Mouse (Mus musculus): Measurements from ENCODE around the gene Emc3. TPM values are rescaled to one million over a fixed set of nuclear protein-coding genes. Genes with fewer than 3 reads are reported as not detected.

Gene Emc3
- 88.5 and 94.7 TPM in 2 replicates for polyA plus RNA-seq (2015; fragmentation: Nextera tagmentation; extraction: Ambion mirVana)

DNA sequence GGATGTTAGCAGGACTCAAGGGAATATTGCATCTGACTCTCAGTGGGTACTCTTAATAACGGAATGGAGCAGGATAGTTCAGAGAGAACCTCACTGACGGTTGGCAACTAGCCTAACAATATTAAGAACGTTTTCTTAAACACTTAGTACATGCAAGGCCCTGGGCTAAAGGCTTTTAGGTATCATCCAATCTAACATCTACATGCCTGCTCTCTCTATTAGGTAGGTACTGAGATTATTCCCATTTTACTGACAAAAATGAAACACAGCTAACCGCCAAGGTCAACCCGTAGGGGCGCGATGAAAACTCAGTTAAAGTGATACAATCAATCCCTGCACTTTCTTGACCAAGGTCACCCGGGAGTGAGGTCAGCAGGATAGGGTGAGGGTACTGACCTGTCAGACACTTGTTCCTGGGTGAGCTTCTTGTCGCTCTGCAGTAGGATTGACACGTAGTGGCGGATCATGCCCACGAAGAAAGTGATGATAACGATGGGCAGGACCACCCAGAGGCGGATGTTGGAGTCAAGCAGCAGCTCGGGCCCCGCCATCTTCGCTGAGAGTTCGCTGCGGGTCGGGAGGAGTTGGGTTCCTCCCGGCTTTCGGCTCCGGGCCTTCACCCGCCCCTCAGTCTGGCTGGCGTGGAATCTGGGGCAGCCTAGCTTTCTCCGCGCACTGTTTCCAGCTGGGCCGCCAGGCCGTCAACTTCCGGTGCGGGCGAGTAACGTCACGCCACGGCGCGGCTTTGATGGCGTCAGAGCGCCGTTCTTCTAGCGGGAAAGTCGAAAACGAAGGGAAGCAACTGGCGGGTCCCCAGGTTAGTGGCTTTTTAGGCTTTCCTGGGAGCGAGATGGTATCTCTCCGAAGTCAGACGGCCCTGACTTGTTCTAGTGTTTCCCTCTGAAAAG is at the start of gene Emc3, which contains the start of gene Fancd2:
Gene Emc3, minus strand, starts transcription at position 721 of the 908 bp plus-strand sequence.
Gene Fancd2, plus strand, starts transcription at position 751 of the 908 bp plus-strand sequence.
- Histone ChIP-seq H3K27ac (peak within 1 kb of the TSS; percentile 74), H3K9me3 (no peaks in the 10 kb centered on the region), H3K4me3 (replicated peaks) (peak within 1 kb of the TSS; percentile 93), H3K4me2 (peak within 1 kb of the TSS; percentile 72), H3K4me1 (peaks cover 3% of the 10 kb centered on the region; the same call in 1 of the 2 replicates), H3K27me3 (replicated peaks) (no peaks in the 10 kb centered on the region), H3K36me3 (no peaks in the 10 kb centered on the region), H3K9ac (peak within 1 kb of the TSS; percentile 80)
- ATAC-seq (ENCODE audit: insufficient read depth, low FRiP score, low read depth) = peak; percentile 89
- WGBS = under 1% methylated on average over 47 of the region's 47 CpGs

DNA sequence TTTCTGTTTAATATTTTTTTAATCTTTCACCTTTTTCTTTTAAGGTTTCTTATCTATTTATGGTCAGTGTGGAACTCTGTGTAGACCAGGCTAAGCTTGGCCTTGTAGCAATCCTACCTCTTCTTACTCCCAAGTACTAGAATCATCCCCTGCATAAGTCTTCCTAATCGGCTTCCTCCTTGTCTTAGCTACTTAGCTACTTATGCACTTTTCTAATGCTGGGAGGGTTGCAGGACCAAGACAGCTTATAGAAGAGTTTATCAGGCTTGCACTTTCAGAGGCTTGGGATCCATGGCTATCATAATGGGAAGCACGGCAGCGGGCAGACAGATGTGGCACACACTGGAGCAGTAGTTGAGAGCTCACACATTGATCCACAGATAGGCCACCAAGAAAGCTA is 47.9 kb upstream of the Emc3 start:
- Histone ChIP-seq H3K4me1 (no peaks in the 10 kb centered on the region), H3K9ac (no peak overlapping the region), H3K4me3 (replicated peaks) (no peak overlapping the region), H3K9me3 (no peaks in the 10 kb centered on the region), H3K27ac (no peak overlapping the region), H3K4me2 (no peak overlapping the region), H3K36me3 (no peaks in the 10 kb centered on the region), H3K27me3 (replicated peaks) (no peaks in the 10 kb centered on the region)
- no peak for ATAC-seq (ENCODE audit: insufficient read depth, low FRiP score, low read depth)
- WGBS = 89% methylated on average over 3 of the region's 3 CpGs

DNA sequence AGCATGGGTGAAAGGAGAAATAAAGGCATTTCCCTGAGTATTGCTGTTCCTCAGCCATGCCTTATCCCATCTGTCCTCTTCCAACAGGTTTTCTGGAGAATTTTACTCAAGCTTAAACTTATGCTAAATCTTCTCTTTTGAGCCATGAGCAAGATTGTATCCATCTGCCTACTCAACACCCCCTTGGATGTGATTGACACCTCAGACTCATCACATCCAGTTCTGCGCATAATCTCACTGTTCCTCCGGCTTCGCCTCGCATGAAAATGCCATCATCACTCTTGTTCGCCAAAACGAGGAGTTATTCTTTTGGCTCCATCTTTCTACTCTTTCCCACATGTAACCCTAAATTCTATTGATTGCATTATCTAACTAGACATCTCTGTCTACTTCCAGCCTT is 44.6 kb upstream of the Emc3 start:
- H3K9ac ChIP-seq = no peak overlapping the region
- no peaks in the 10 kb centered on the region for H3K9me3 ChIP-seq
- WGBS = 94% methylated on average over 6 of the region's 6 CpGs
- peaks cover 6% of the 10 kb centered on the region; the same call in 1 of the 2 replicates for H3K36me3 ChIP-seq
- no peak overlapping the region for H3K4me2 ChIP-seq
- ATAC-seq (ENCODE audit: insufficient read depth, low FRiP score, low read depth) = no peak
- H3K27ac ChIP-seq = no peak overlapping the region
- no peaks in the 10 kb centered on the region for H3K4me1 ChIP-seq
- no peaks in the 10 kb centered on the region for H3K27me3 ChIP-seq (replicated peaks)
- no peak overlapping the region for H3K4me3 ChIP-seq (replicated peaks)

DNA sequence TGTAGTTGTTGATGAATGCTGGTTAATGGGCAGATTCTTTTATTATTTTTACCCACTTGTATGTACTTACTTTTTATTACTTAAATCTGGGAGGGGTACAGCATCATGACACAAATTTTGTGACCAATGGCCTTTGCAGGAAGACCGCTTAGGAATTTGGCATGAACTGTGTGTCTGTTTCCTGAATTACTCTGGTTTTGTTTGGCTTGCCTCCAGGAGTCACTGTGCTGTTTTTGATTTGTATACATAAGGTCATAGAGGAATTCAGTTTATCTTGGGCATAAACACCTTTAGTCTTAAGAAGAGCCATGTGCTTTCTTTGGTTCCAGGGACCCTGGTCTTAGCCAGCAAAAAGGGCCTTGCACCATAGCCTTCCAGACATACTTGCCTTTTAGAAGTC is 33.1 kb upstream of the Emc3 start:
- ATAC-seq (ENCODE audit: insufficient read depth, low FRiP score, low read depth) = no peak
- H3K4me1 ChIP-seq = no peaks in the 10 kb centered on the region
- H3K4me2 ChIP-seq = no peak overlapping the region

DNA sequence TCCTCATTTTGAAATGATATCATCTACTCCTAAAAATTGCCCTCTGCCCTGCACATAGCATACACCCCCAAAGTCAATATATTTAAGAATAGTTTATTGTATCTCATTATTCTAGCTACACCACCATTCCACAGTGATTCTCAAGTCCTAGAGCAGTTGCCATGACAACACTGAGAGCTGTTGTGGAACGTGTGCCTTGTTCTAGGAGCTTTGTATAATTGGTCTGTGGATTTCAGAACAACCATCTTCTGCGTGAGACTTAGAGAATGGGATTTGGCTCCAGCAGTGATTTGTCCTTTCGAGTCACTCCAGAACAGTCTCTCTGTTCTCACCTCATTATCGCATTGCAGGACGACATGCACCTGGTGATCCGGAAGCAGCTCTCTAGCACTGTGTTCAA is 28.3 kb upstream of the Emc3 start:
- Histone ChIP-seq H3K9me3 (no peaks in the 10 kb centered on the region), H3K4me2 (no peak overlapping the region), H3K36me3 (no peaks in the 10 kb centered on the region), H3K27ac (no peak overlapping the region), H3K4me3 (replicated peaks) (no peak overlapping the region), H3K9ac (no peak overlapping the region), H3K27me3 (replicated peaks) (no peaks in the 10 kb centered on the region), H3K4me1 (no peaks in the 10 kb centered on the region)
- no peak for ATAC-seq (ENCODE audit: insufficient read depth, low FRiP score, low read depth)
- WGBS = 82% methylated on average over 6 of the region's 6 CpGs

More for the DNA sequence above, 33.1 kb upstream of the Emc3 start:
- H3K9me3 ChIP-seq = no peaks in the 10 kb centered on the region
- WGBS = 67% methylated on average over 1 of the region's 1 CpGs
- H3K27me3 ChIP-seq (replicated peaks) = no peaks in the 10 kb centered on the region
- no peak overlapping the region for H3K4me3 ChIP-seq (replicated peaks)
- H3K27ac ChIP-seq = peak overlapping the region; percentile 22; the same call in 1 of the 2 replicates
- no peak overlapping the region for H3K9ac ChIP-seq
- H3K36me3 ChIP-seq = no peaks in the 10 kb centered on the region

DNA sequence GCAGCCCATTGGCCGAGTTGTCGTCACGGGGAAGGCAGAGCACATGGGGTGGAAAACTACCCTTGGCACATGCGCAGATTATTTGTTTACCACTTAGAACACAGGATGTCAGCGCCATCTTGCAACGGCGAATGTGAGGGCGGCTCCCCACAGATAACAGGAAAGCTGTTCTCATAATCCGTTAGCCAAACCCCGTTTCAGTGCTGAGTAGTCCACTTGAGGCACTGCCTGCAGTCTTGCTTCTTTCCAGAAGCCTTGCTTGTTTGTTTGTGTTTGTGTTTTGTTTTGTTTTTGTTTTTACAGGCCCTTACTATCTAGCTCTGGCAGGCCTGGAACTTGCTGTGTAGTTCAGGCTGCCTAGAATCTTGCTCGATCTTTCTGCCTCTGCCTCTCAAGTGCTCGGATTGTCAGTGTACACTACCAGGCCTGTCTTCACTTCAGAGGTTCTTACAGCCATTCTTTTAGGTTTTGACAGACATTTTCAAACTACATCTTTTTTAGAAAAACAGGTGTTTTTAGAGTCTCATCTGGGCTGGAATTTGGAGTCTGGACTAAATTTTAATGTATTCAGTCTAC is 12.5 kb upstream of the Emc3 start:
- no peak for ATAC-seq (ENCODE audit: insufficient read depth, low FRiP score, low read depth)
- no peak overlapping the region for H3K27ac ChIP-seq
- H3K9ac ChIP-seq = no peak overlapping the region
- no peak overlapping the region for H3K4me3 ChIP-seq (replicated peaks)
- H3K36me3 ChIP-seq = no peaks in the 10 kb centered on the region
- no peaks in the 10 kb centered on the region for H3K27me3 ChIP-seq (replicated peaks)
- H3K9me3 ChIP-seq = no peaks in the 10 kb centered on the region
- no peak overlapping the region for H3K4me2 ChIP-seq
- no peaks in the 10 kb centered on the region for H3K4me1 ChIP-seq
- 89% methylated on average over 12 of the region's 12 CpGs for WGBS

DNA sequence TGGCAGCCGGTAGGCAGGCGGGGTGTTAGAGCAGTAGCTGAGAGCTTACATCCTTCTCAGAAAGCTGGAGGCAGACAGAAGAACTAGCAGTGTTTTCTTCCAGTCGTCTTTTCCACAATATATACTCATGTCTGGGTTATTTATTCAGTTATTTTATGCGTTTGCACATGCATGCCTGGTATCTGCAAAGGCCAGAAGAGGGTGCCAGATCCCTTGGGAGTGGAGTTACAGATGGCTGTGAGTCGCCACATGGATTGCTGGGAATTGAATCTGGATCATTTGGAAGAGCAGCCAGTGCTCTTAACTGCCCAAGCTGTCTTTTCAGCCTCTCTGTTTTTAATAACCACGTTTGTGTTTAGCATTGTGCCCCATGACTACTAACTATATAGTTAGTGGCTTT is 10.2 kb upstream of the Emc3 start:
- no peak overlapping the region for H3K9ac ChIP-seq

DNA sequence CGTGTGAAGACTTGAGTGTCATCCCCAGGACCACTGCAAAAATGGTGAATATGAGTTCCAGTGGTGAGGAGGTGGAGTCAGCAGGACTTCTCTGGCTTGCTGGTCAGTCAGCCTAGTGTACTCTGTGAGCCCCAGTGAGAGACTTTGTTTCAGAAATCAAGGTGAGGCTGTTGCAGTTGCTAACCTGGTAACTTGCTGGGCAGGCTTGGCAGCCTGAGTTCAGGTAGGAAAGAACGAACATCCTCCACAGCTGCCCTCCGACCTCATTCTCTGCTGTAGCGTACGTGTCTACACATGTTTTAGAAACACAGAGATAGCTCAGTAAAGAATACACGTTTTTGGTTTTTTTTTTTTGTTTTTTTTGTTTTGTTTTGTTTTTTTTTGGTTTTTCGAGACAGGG is 3.4 kb upstream of the Emc3 start:
- Histone ChIP-seq H3K27ac (no peak overlapping the region), H3K27me3 (replicated peaks) (no peaks in the 10 kb centered on the region), H3K9ac (no peak overlapping the region), H3K4me3 (replicated peaks) (no peak overlapping the region), H3K36me3 (no peaks in the 10 kb centered on the region), H3K9me3 (no peaks in the 10 kb centered on the region), H3K4me1 (peaks cover 1% of the 10 kb centered on the region; the same call in 1 of the 2 replicates), H3K4me2 (no peak overlapping the region)
- ATAC-seq (ENCODE audit: insufficient read depth, low FRiP score, low read depth) = no peak
- WGBS = 81% methylated on average over 7 of the region's 7 CpGs

More for the DNA sequence above, 10.2 kb upstream of the Emc3 start:
- Histone ChIP-seq H3K4me2 (no peak overlapping the region), H3K4me1 (no peaks in the 10 kb centered on the region), H3K27ac (no peak overlapping the region), H3K9me3 (no peaks in the 10 kb centered on the region), H3K4me3 (replicated peaks) (no peak overlapping the region), H3K27me3 (replicated peaks) (no peaks in the 10 kb centered on the region), H3K36me3 (no peaks in the 10 kb centered on the region)
- ATAC-seq (ENCODE audit: insufficient read depth, low FRiP score, low read depth) = no peak
- WGBS = 84% methylated on average over 6 of the region's 6 CpGs

DNA sequence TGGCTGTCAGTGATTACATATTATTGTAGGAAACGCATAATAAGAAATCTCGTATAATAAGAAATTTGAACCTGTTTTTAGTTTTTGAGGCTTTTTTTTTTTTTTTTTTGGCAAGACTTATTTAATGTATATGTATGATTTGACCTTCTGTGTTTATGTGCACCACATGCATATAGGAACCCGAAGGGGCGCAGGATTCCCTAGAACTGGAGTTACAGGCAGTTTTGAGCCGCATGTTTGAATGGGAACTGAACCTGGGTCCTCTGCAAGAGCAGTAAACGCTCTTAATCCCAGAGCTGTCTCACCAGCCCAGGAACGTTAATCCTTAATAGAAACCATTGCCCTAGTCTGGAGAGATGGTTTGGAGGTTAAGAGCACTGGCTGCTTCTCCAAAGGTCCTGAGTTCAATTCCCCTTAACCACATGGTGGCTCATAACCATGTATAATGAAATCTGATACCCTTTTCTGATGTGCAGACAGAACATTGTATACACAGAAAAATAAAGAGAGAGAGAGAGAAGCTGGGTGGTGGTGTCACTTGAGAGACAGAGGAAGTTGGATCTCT is 470 bp upstream of the Emc3 start:
- Histone ChIP-seq H3K27ac (peak overlapping the region; percentile 74), H3K27me3 (replicated peaks) (no peaks in the 10 kb centered on the region), H3K4me3 (replicated peaks) (peak overlapping the region; percentile 93), H3K9ac (peak overlapping the region; percentile 80), H3K9me3 (no peaks in the 10 kb centered on the region), H3K36me3 (no peaks in the 10 kb centered on the region), H3K4me2 (peak overlapping the region; percentile 72), H3K4me1 (peaks cover 3% of the 10 kb centered on the region; the same call in 1 of the 2 replicates)
- no peak for ATAC-seq (ENCODE audit: insufficient read depth, low FRiP score, low read depth)
- WGBS = 5% methylated on average over 7 of the region's 7 CpGs

DNA sequence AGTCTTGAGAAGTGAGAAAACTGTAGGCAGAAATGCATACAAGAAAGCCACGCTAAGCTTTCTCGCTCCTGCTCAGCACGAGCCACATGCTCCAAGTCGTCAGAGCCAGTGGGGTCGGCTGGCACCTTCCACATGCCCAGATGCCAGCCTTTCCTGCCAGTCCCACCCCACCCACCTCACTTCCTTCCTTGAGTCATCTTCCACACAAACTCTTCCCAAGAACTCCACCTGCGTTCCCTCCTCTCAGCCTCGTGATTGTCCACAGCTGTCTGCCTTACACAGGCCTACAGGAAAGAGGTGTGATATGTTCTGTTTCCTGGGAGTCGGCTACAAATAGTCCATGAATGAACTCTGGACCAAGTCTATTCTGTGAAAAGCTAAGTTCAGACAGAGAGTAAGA is 8.0 kb downstream of the Emc3 start:
- ATAC-seq (ENCODE audit: insufficient read depth, low FRiP score, low read depth) = no peak
- no peaks in the 10 kb centered on the region for H3K4me1 ChIP-seq
- no peaks in the 10 kb centered on the region for H3K27me3 ChIP-seq (replicated peaks)
- 83% methylated on average over 8 of the region's 8 CpGs for WGBS
- no peak overlapping the region for H3K4me3 ChIP-seq (replicated peaks)
- H3K4me2 ChIP-seq = no peak overlapping the region
- H3K36me3 ChIP-seq = peaks cover 28% of the 10 kb centered on the region
- H3K9ac ChIP-seq = no peak overlapping the region
- H3K9me3 ChIP-seq = no peaks in the 10 kb centered on the region
- no peak overlapping the region for H3K27ac ChIP-seq

DNA sequence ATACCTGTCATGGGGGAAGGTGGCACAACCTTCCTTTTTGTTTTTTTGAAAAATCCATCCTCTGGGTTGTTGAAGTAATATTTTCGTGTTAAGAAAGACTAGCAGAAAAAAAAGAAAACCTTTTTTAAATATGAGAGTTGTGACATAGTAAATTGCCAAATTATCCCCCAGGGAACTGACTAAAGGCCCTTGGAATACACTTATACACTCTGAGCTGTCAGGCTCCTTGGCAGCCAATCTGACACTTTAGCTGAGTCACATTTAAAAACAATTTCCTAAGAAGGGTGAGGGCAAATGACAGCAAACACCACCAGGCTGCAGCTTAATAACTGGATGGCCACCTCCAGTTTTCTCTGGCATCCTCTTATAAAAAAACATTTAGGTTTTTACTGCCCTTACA is 9.1 kb downstream of the Emc3 start:
- 71% methylated on average over 1 of the region's 1 CpGs for WGBS
- Histone ChIP-seq H3K36me3 (peaks cover 39% of the 10 kb centered on the region), H3K4me2 (no peak overlapping the region), H3K4me1 (no peaks in the 10 kb centered on the region), H3K27ac (no peak overlapping the region), H3K4me3 (replicated peaks) (no peak overlapping the region), H3K9ac (no peak overlapping the region), H3K9me3 (no peaks in the 10 kb centered on the region), H3K27me3 (replicated peaks) (no peaks in the 10 kb centered on the region)
- ATAC-seq (ENCODE audit: insufficient read depth, low FRiP score, low read depth) = no peak
